Mouse (Mus musculus) MEL (cell line): ENCODE data around the gene Osmr.

Experiments used
- CHD1 ChIP-seq: IDR thresholded peaks from 2 replicates; pipeline ENCODE4 v1.6.1; 2012; ENCODE audit warnings: low read depth, mild to moderate bottlenecking, inconsistent platforms, low read length, improper control_type of control experiment
- CHD2 ChIP-seq: IDR thresholded peaks from 2 replicates; pipeline ENCODE4 v1.6.1; 2011; ENCODE audit warnings: low read length, improper control_type of control experiment
- CTCF ChIP-seq, 3 experiments: IDR thresholded peaks in 2 of 3; conservative IDR thresholded peaks in 1 of 3; 2 replicates each; pipeline ENCODE4 v1.5.1; 2011 to 2012; ENCODE audit warnings: low read length in 3 of 3, low read depth in 2 of 3, mild to moderate bottlenecking in 2 of 3, improper control_type of control experiment in 1 of 3, inconsistent platforms in 1 of 3, mixed read lengths in 1 of 3, moderate library complexity in 1 of 3; ENCODE audit not compliant: control insufficient read depth in 1 of 3, insufficient read depth in 1 of 3, poor library complexity in 1 of 3, severe bottlenecking in 1 of 3
- HCFC1 ChIP-seq: IDR thresholded peaks from 2 replicates; pipeline ENCODE4 v1.6.1; 2012; ENCODE audit warnings: low read depth, mild to moderate bottlenecking, inconsistent platforms, low read length, improper control_type of control experiment, moderate library complexity
- POLR2A ChIP-seq, 2 experiments: IDR thresholded peaks; 2 replicates each; pipeline ENCODE4 v1.6.1; 2011 to 2012; ENCODE audit warnings: low read length in 2 of 2, mild to moderate bottlenecking in 2 of 2, control low read depth in 1 of 2, improper control_type of control experiment in 1 of 2, low read depth in 1 of 2, moderate library complexity in 1 of 2; ENCODE audit not compliant: control insufficient read depth in 1 of 2, insufficient read depth in 1 of 2, poor library complexity in 1 of 2

DNA sequence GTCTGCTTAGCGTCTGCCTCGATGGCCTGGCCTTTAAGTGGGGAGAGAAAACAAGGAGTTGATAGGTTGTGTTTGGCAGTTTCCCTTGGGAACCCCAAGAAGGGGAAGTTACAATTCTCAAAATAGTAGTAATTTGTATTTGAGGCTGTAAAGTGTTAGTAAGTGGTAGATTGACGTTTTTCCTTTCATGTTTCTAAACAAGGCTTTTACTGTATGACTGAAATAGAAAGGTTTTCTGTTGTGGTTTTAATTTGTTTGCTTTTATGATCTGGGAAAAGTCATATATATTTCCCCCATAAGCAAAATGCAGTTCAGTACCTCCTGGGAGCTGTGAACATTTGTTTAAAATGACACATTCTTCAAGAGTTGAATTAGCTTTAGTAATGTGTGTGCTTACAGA is 102.5 kb downstream of the Osmr start:
- no peak for TF ChIP-seq CHD1
- TF ChIP-seq POLR2A (IDR thresholded peaks at IDR 0.05; ENCODE audit: control insufficient read depth in 1 of 2, insufficient read depth in 1 of 2, low read depth in 1 of 2, low read length in 2 of 2, poor library complexity in 1 of 2) = no peak
- no peak for TF ChIP-seq CHD2
- no peak for TF ChIP-seq HCFC1
- TF ChIP-seq CTCF (IDR thresholded peaks at IDR 0.05 in 2 of 3, conservative IDR thresholded peaks at IDR 0.05 in 1 of 3; ENCODE audit: control insufficient read depth in 1 of 3, insufficient read depth in 1 of 3, low read depth in 2 of 3, low read length in 3 of 3, poor library complexity in 1 of 3, severe bottlenecking in 1 of 3) = no peak
